Mouse (Mus musculus) adrenal gland, adult 18-20 months (tissue): ENCODE measurements around the gene Ltbp4. TPM values are rescaled to one million over a fixed set of nuclear protein-coding genes. Genes with fewer than 3 reads are reported as not detected.

Experiments used
- DNase-seq, 2 experiments: peaks; one replicate each; pipeline ENCODE4 v3.0.0; 2021 to 2022; ENCODE audit warnings: low spot score in 2 of 2
- total RNA-seq, 2 experiments: library from RNA; stranded (reverse); gene quantifications; 1 replicate in 1 of 2; 2 replicates in 1 of 2; pipeline ENCODE4 v1.2.3; 2021

The Ltbp4 gene
- total RNA-seq, 2 experiments from 2014 or later: 88.5 to 90.6 TPM

DNA sequence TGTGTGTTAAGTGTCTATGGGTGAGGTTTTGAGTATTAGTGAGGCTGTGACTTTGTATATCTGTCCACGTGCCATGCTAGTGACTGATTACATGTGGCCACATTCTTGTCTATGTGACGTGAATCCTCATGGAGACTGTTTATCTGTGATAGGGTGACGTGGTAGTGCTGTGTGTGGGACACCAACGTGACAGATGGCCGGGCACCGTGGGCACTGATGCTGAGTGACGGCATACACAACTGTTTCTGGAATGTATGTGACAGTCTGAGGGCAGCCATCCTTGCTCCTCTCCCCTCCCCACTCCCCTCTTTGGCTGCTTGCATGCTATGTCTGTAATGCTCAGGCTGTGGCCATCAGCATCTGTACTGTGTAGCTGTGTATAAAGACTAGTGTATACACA lies 76.6 kb downstream of the Ltbp4 start:
- DNase-seq: no peak

DNA sequence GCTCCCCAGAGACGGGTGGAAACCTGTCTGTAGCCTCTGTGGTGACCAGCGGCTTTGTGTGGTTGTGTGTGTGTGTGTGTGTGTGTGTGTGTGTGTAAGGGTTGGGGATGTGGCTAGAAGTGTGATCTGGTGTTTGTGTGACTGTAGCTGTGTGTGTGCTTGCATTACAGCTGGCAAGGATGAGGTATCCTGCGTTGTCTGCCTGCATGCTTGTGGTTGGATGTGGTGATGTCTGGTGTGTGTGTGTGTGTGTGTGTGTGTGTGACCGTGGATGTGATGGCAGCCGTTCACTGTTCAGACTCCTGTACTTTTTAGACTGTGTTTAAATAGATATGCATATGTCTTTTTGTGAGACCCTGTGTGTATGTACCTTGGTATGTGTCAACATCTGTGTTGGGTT lies 77.7 kb downstream of the Ltbp4 start:
- DNase-seq: no peak

DNA sequence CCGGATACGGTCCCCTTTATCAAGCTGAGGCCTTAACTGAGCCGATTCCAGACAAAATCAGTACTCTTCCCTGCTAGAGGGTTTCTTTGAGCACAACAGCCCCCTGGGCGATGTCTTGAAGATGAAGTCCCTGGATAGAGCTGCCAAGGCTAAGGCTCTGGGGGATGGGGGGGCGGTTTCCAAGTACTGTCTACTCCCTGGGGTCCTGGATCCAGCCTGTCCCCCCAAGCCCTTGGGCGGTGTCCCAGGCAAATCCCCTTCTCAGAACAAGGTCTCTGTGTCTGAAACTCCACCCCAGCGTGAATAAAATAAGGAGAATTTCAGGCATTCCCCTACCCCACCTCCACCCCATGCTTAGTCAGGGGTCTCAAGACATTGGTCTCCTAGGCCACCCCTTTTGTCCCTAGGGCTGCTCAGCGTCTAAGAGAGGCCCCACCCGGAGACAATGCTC lies 78.2 kb downstream of the Ltbp4 start:
- no peak for DNase-seq

DNA sequence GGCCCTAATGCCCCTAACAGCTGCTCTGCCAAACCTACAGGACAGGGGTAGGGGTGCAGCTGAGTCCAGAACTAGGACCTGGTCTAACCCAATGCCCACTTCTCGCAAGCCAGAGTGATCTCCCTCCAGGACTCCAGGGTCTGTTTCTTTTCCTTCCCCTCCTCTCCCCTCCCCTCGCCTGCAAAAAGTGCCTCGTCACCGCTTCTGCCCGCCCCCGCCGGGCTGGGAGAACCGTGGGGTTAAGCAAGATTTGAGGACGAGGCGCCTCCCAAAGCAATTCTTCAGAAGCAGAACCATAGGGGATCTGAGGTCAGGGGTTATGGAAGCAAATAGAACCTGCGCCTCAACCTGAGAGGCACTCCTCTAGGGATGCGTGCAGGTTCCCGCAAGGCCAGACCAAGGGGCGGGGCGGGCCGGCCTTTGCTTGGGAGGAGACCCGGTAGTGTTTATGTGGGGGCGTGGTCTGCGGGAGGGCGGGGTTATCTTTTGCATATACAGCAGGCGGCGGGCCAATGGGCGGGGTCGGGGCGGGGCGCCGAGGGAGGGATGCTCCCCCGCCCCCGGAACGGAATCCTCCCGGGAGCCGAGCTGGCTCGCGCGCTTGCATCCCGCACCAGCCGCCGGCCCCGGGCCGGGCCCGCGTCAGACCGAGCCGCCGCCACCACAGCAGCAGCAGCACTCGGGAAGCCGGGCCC lies 79.1 kb downstream of the Ltbp4 start, which contains the start of gene Numbl:
TSS of gene Numbl (plus strand) at position 229 of the 695 bp plus-strand sequence.
- peak; percentile 88 to 91 for DNase-seq

DNA sequence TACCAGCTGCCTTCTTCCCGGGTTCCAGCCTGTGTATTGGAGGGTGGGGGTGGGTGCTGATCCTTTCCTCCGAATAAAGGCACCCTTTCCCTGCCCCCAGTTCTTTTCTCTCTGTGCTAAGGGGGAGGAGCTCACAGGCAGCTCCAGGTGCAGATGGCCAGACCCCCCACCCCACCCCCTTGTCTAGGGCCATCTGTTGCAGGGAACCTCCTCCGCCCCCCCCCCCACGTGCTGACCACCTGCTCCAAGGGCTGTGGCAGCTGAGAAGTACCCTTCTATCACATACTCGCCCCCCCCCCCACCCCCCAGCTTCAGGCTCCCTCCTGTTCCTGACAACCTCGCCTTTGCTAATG lies 79.7 kb downstream of the Ltbp4 start:
- DNase-seq: no peak

DNA sequence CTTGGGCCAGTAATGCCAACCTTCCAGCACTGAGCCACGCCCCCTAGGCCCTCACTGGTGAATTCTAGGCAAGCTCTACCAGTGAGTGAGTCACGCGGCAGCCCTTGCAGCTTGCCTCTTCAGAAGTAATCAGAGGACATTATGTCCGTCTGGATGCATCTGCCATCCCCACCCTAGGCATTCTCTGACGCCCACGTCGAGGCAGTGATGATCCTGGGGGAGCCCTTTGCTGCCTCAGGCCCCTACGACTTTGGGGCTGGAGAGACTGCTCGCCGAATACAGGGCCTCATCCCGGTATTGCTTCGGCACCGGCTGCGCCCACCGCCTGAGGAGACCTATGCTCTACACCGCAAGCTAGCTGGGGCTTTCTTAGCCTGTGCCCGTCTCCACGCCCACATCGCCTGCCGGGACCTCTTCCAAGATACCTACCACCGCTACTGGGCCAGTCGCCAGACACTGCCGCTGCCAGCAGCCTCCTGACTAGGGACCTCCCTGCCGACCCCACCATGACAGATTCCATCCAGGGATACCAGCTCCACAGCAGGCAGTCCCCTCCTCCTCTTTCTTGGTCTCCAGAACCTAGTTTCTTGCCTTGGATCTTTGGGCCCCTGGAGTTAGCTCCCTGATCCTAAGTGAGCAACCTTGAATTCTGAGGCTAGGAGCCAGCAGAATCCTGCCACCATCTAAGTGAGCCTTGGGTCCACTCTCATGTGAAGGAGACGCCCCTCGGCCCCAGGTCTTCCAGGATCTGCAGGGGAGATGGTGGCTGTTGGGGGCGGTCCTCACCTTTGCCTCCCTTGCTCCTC lies 80.2 kb downstream of the Ltbp4 start:
- DNase-seq: peak; percentile 44 to 48

DNA sequence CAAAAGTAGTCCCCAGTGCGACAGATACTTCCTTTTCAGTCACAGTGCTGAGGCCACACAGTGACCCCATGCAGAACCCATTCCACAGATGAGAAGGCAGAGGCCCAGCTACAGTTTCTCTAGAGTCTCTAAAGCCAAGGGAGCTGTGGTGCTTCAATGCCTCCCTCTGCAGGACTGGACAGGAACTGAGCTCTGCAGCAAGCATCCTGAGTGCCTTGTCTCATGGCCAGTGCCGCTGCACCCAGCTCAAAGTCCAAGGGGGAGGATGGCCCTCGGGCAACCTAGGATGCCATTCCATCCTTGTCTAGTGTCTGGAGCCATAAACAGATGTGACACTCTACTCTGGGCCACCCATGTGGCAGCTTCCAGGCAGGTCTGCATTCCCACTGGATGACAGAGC lies 81.8 kb downstream of the Ltbp4 start:
- no peak for DNase-seq

Other genes with a start within 250 kb of the Ltbp4 start
- 100 to 1,000 TPM in 1 of 2 experiments, 1 to 10 TPM in 1; 3.5 to 488 TPM for gene Cyp2f2, start 217.8 kb downstream of the Ltbp4 start, total RNA-seq
- gene Cyp2t4, start 184.0 kb downstream of the Ltbp4 start, total RNA-seq: not detected
- 100 to 1,000 TPM in 1 of 2 experiments, 10 to 100 TPM in 1; 76.0 to 106 TPM for gene Egln2, start 170.9 kb downstream of the Ltbp4 start, total RNA-seq
- gene Rab4b, start 158.8 kb downstream of the Ltbp4 start, total RNA-seq: 10 to 100 TPM; 42.9 to 65.1 TPM
- not detected for gene Gm21983, start 156.6 kb downstream of the Ltbp4 start, total RNA-seq
- under 1 TPM in 1 of 2 experiments, not detected in 1; 0.60 TPM for gene Mia, start 156.5 kb downstream of the Ltbp4 start, total RNA-seq
- gene BC024978, start 141.9 kb downstream of the Ltbp4 start, total RNA-seq: 10 to 100 TPM; 23.7 to 24.0 TPM
- 10 to 100 TPM; 65.7 to 67.2 TPM for gene Snrpa, start 141.4 kb downstream of the Ltbp4 start, total RNA-seq
- gene Itpkc, start 109.0 kb downstream of the Ltbp4 start, total RNA-seq: 10 to 100 TPM; 14.5 to 17.9 TPM
- 10 to 100 TPM; 38.2 to 68.0 TPM for gene Coq8b, start 104.7 kb downstream of the Ltbp4 start, total RNA-seq
- gene Numbl, start 79.3 kb downstream of the Ltbp4 start, total RNA-seq: 1 to 10 TPM; 6.8 to 7.7 TPM
- 10 to 100 TPM; 18.3 to 19.4 TPM for gene Shkbp1, start 18.3 kb upstream of the Ltbp4 start, total RNA-seq
- 1 to 10 TPM in 1 of 2 experiments, not detected in 1; 1.7 TPM for gene Gm20479, start 19.7 kb upstream of the Ltbp4 start, total RNA-seq
- 1 to 10 TPM; 2.9 to 3.1 TPM for gene Sptbn4, start 110.0 kb upstream of the Ltbp4 start, total RNA-seq
- gene Blvrb, start 110.3 kb upstream of the Ltbp4 start, total RNA-seq: 10 to 100 TPM; 40.1 to 56.1 TPM
- gene Sertad3, start 136.1 kb upstream of the Ltbp4 start, total RNA-seq: 10 to 100 TPM; 10.6 to 11.5 TPM
- gene Sertad1, start 149.2 kb upstream of the Ltbp4 start, total RNA-seq: 10 to 100 TPM; 17.3 to 23.7 TPM
- 1 to 10 TPM; 2.6 to 3.0 TPM for gene Prx, start 161.6 kb upstream of the Ltbp4 start, total RNA-seq
- gene Hipk4, start 185.6 kb upstream of the Ltbp4 start, total RNA-seq: under 1 TPM; 0.26 to 0.40 TPM
- gene Pld3, start 215.5 kb upstream of the Ltbp4 start, total RNA-seq: 100 to 1,000 TPM; 123 to 147 TPM
- 10 to 100 TPM; 13.5 to 18.9 TPM for gene 2310022A10Rik, start 215.5 kb upstream of the Ltbp4 start, total RNA-seq